Mouse (Mus musculus) hindbrain, postnatal 0 days (tissue): ENCODE results near the gene Gpd1. TPM values are rescaled to one million over a fixed set of nuclear protein-coding genes. Genes with fewer than 3 reads are reported as not detected.
A peak's percentile ranks its signal among the peaks of the same experiment; 100 is the strongest.

Experiments
- ATAC-seq: fragments of 200-750 bp; cut with Nextera tagmentation; 2 replicates; pipeline ENCODE4 v1.8.0; 2017; ENCODE audit warnings: mild to moderate bottlenecking, moderate TSS enrichment, moderate library complexity
- DNase-seq: peaks from one replicate; pipeline ENCODE4 v3.0.0-alpha.2; 2015; ENCODE audit warnings: low spot score
- H3K27ac ChIP-seq: fragments of 300-500 bp; sonication (generic); 2 replicates; pipeline ENCODE4 v1.5.1; 2014; ENCODE audit warnings: mild to moderate bottlenecking
- H3K27me3 ChIP-seq: fragments of 300-500 bp; sonication (generic); 2 replicates; pipeline ENCODE4 v1.6.1; 2014; ENCODE audit warnings: low read length, mixed read lengths; ENCODE audit not compliant: insufficient read depth
- H3K36me3 ChIP-seq: fragments of 300-500 bp; sonication (generic); 2 replicates; pipeline ENCODE4 v1.6.1; 2014; ENCODE audit warnings: low read length, mixed read lengths; ENCODE audit not compliant: insufficient read depth
- H3K4me1 ChIP-seq: fragments of 300-500 bp; sonication (generic); 2 replicates; pipeline ENCODE4 v1.6.1; 2014; ENCODE audit warnings: antibody characterized with exemption, low read length, mixed read lengths; ENCODE audit not compliant: insufficient read depth
- H3K4me2 ChIP-seq: fragments of 300-500 bp; sonication (generic); 2 replicates; pipeline ENCODE4 v1.6.1; 2014; ENCODE audit warnings: low read depth, mild to moderate bottlenecking, low read length, moderate library complexity, mixed read lengths
- H3K4me3 ChIP-seq: fragments of 300-500 bp; sonication (generic); 2 replicates; pipeline ENCODE4 v1.5.1; 2014; ENCODE audit warnings: low read length
- H3K9ac ChIP-seq: fragments of 300-500 bp; sonication (generic); replicated peaks from 2 replicates; pipeline ENCODE4 v1.6.1; 2014; ENCODE audit warnings: mild to moderate bottlenecking, low read length, moderate library complexity, mixed read lengths
- H3K9me3 ChIP-seq: fragments of 300-500 bp; sonication (generic); 2 replicates; pipeline ENCODE4 v1.6.1; 2016; ENCODE audit warnings: low read length, mixed read lengths
- CTCF ChIP-seq: IDR thresholded peaks from 2 replicates; pipeline ENCODE4 v1.5.1; 2016; ENCODE audit warnings: antibody characterized with exemption, control low read depth, low read depth
- WGBS: fragments of 180-500 bp; shearing (Covaris S2); extraction: QIAGEN DNeasy Blood & Tissue Kit; methylation state at CpG from one replicate; pipeline ENCODE4 v1.1.7; 2014; 5-methylcytosine and 5-hydroxymethylcytosine counted together
- polyA plus RNA-seq: library from polyadenylated mRNA; unstranded; fragments of >200 nt; fragmentation: Nextera tagmentation; extraction: Ambion mirVana; gene quantifications from 2 replicates; pipeline ENCODE4 v1.2.1, GENCODE M21; 2015
- total RNA-seq: library from RNA; depleted of rRNA; stranded (reverse); fragments of >200 nt; gene quantifications from 2 replicates; pipeline ENCODE4 v1.2.3, GENCODE M21; 2014

The Gpd1 gene
- total and polyA plus RNA-seq, 2 experiments from 2014 or later = 2.5 to 3.7 TPM

- peaks cover 33% of the 10 kb centered on the region for H3K36me3 ChIP-seq
- TF ChIP-seq CTCF = no peak
- H3K4me3 ChIP-seq = peak overlapping the region; percentile 28
- H3K4me1 ChIP-seq = peaks cover 14% of the 10 kb centered on the region; the same call in 1 of the 2 replicates
- peak overlapping the region; percentile 40; the same call in 1 of the 2 replicates for H3K9ac ChIP-seq
- no peaks in the 10 kb centered on the region for H3K27me3 ChIP-seq
- ATAC-seq (no peak), DNase-seq (peak; percentile 31)
- H3K4me2 ChIP-seq = peak overlapping the region; percentile 67
- WGBS = 21% methylated on average over 7 of the region's 7 CpGs
- peak overlapping the region; percentile 33; the same call in 1 of the 2 replicates for H3K27ac ChIP-seq
- H3K9me3 ChIP-seq = no peaks in the 10 kb centered on the region
These were observed 12.4 kb upstream of the Gpd1 start for GRCm38 (mm10) chr15:99704881-99705280.

DNA sequence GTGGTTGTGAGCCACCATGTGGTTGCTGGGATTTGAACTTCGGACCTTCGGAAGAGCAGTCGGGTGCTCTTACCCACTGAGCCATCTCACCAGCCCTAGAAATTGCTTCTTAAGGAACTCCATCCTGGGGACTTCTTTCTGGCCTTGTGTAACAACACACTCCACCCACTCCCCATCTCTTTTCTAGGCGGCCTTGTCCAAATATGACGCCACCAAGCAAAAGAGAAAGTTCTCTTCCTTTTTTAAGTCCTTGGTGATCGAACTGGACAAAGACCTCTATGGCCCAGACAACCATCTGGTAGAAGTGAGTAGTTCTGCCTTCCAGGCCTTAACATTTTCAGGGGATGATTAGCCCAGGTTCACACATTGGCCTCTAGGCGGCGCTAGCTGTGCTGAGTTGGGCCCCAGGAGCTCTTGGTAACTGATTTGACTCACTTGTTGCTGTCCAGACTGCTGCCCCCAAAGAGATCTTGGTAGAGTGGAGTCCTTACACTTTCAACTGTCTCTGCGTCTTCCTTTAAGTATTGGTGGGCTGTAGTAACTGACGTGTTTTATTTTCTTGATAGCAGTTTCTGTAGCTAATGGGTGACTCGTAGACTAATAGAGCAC is 11.8 kb upstream of the Gpd1 start, which contains the start of gene Gm17349:
Gm17349 (minus strand) TSS at position 51 of the 609 bp plus-strand sequence.
- Histone ChIP-seq H3K36me3 (peaks cover 38% of the 10 kb centered on the region), H3K4me3 (peak within 1 kb of the TSS; percentile 28), H3K4me2 (peak within 1 kb of the TSS; percentile 67), H3K9me3 (no peaks in the 10 kb centered on the region), H3K27me3 (no peaks in the 10 kb centered on the region), H3K9ac (peak within 1 kb of the TSS; percentile 40), H3K4me1 (peaks cover 14% of the 10 kb centered on the region; the same call in 1 of the 2 replicates), H3K27ac (peak within 1 kb of the TSS; percentile 33; the same call in 1 of the 2 replicates)
- WGBS = 52% methylated on average over 11 of the region's 11 CpGs
- TF ChIP-seq CTCF = peak; percentile 83
- no peak for ATAC-seq
- peak; percentile 83 for DNase-seq

DNA sequence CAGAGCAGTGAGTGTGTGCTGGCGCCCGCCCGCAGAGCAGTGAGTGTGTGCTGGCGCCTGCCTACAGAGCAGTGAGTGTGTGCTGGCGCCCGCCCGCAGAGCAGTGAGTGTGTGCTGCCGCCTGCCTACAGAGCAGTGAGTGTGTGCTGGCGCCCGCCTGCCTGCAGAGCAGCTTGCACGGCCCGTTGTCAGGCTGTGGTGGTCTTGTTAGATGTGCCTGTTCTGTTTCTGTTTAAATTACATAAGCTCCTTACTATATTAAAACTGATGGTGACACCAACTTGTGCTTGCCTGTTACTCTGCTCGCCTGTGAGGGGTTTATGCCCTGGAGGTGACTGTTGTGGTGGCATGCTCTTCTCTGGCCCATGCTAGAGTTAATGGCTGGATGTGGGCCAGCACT is 9.1 kb upstream of the Gpd1 start:
- H3K4me2 ChIP-seq = no peak overlapping the region
- no peak overlapping the region for H3K9ac ChIP-seq
- H3K4me3 ChIP-seq = no peak overlapping the region
- no peaks in the 10 kb centered on the region for H3K27me3 ChIP-seq
- WGBS = 95% methylated on average over 13 of the region's 13 CpGs
- peaks cover 64% of the 10 kb centered on the region for H3K36me3 ChIP-seq
- no peaks in the 10 kb centered on the region for H3K9me3 ChIP-seq
- no peak for ATAC-seq
- H3K27ac ChIP-seq = no peak overlapping the region
- H3K4me1 ChIP-seq = peaks cover 8% of the 10 kb centered on the region; the same call in 1 of the 2 replicates
- no peak for DNase-seq
- no peak for TF ChIP-seq CTCF

- no peak for TF ChIP-seq CTCF
- 92% methylated on average over 10 of the region's 10 CpGs for WGBS
- no peaks in the 10 kb centered on the region for H3K27me3 ChIP-seq
- no peaks in the 10 kb centered on the region for H3K9me3 ChIP-seq
- H3K27ac ChIP-seq = no peak overlapping the region
- DNase-seq (no peak), ATAC-seq (no peak)
- H3K4me2 ChIP-seq = no peak overlapping the region
- H3K4me1 ChIP-seq = no peaks in the 10 kb centered on the region
- peaks cover 69% of the 10 kb centered on the region for H3K36me3 ChIP-seq
- H3K9ac ChIP-seq = no peak overlapping the region
- H3K4me3 ChIP-seq = no peak overlapping the region
These were observed 6.8 kb upstream of the Gpd1 start for GRCm38 (mm10) chr15:99710221-99711190.

GRCm38 (mm10) chr15:99711491-99711890 is 5.8 kb upstream of the Gpd1 start:
- TF ChIP-seq CTCF = no peak
- Histone ChIP-seq H3K27ac (no peak overlapping the region), H3K4me3 (no peak overlapping the region), H3K9ac (no peak overlapping the region), H3K4me2 (no peak overlapping the region), H3K9me3 (no peaks in the 10 kb centered on the region), H3K27me3 (no peaks in the 10 kb centered on the region), H3K4me1 (peaks cover 9% of the 10 kb centered on the region; the same call in 1 of the 2 replicates), H3K36me3 (peaks cover 62% of the 10 kb centered on the region)
- no peak for DNase-seq
- 75% methylated on average over 3 of the region's 3 CpGs for WGBS
- ATAC-seq = no peak

DNA sequence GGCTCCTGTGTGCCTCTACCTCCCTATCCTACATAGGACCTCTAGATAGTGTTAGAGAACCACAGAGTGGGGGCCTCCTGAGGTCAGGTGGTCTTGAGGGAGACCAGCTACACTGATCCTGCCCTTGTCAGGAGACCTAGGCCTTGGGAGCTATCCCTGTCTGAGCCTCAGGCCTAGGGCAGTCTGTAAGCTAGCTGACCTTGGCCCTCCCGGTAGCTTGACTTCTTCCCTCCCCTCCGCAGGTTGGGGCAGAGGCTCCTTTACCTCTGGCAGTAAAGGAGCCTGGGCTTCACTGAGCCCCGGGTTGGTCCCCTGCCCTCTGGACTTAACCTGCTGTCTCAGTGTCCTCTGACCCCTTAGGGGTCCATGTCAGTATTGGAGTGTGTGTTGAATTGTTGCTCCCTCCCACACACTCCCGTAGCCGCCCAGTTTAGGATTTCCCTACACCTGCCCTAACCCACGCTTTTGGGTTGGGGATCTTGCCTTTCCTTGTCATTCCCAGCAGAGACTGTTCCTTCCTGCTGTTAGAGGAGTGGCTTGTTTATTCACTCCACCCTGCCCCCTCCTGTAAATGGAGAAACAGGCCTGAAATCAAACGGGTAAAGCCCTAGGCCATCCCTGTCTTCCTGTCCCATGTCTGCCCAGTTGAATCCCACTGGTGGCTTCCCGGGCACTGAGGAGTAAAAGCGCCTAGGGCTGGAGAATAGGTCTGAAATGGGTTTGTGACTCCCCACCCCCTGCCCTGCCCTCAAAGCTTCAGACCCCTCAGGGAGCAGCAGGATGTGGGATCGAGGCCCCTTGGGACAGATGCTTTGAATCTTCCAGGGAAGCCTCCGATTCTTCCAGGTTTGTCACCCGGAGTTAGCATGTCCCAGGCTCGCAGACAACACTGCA is 4.4 kb upstream of the Gpd1 start:
- H3K9me3 ChIP-seq = no peaks in the 10 kb centered on the region
- peaks cover 52% of the 10 kb centered on the region for H3K36me3 ChIP-seq
- no peak overlapping the region for H3K9ac ChIP-seq
- TF ChIP-seq CTCF = no peak
- H3K27me3 ChIP-seq = no peaks in the 10 kb centered on the region
- peaks cover 16% of the 10 kb centered on the region for H3K4me1 ChIP-seq
- DNase-seq (no peak), ATAC-seq (no peak)
- H3K4me3 ChIP-seq = no peak overlapping the region
- no peak overlapping the region for H3K27ac ChIP-seq
- no peak overlapping the region for H3K4me2 ChIP-seq
- WGBS = 61% methylated on average over 13 of the region's 13 CpGs
